Mouse (Mus musculus): ENCODE data around the gene Pigc. TPM values are rescaled to one million over a fixed set of nuclear protein-coding genes. Genes with fewer than 3 reads are reported as not detected.
A peak's percentile ranks its signal among the peaks of the same experiment; 100 is the strongest.

Gene Pigc
- polyA plus RNA-seq, 1 experiment from 2014 or later, result 46.7 TPM

DNA sequence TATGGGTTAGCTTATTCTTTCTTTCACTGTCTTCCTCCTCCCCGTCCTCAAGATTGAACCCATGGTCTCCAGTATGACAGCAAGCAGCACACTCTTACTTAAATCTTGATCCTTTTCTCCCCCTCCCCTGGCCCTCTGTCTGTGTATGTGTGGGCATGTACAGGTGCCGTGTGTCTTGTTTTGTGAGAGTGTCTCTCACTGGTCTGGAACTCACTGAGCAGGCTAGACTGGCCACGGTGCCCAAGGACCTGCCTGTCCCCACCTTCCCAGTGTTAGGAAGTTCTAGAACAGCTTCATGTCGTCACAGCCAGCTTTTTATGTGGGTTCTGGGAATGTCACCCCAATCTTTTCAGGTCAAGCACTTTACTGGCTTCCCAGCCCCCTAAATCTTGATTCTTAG is 36.7 kb upstream of the Pigc start:
- no peak for ATAC-seq (ENCODE audit: low FRiP score, low TSS enrichment)
- no peaks in the 10 kb centered on the region for H3K4me1 ChIP-seq (ENCODE audit: insufficient read depth, low read length)
- 83% methylated on average over 4 of the region's 4 CpGs for WGBS

DNA sequence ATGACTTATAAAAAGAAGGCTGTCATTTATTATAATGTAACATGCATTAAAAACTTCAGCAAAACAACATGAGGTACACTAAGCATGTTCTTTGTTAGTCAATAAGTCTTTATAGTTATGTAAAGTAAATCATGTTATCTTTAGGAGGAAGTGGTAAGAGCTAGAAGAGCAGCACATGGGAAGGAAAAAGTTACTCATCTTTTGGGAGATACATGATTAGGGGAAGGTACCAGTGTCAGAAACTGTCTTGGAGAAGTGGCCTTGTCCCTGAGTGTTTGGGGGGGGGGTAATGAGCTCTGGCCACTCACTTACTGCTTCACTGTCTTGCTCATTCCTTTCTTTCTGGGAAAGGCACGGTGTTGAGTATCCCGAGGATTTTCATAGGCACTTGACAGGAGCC is 26.9 kb upstream of the Pigc start:
- Histone ChIP-seq H3K27ac (ENCODE audit: low read length) (no peak overlapping the region), H3K36me3 (ENCODE audit: insufficient read depth, low read length) (no peaks in the 10 kb centered on the region), H3K4me3 (ENCODE audit: low read length) (no peak overlapping the region), H3K9ac (replicated peaks; ENCODE audit: low read length) (no peak overlapping the region), H3K4me2 (replicated peaks; ENCODE audit: low read depth, low read length) (no peak overlapping the region), H3K4me1 (ENCODE audit: insufficient read depth, low read length) (no peaks in the 10 kb centered on the region), H3K27me3 (ENCODE audit: insufficient read depth, low read length) (no peaks in the 10 kb centered on the region), H3K9me3 (ENCODE audit: low read length) (no peaks in the 10 kb centered on the region)
- 89% methylated on average over 2 of the region's 2 CpGs for WGBS
- ATAC-seq (ENCODE audit: low FRiP score, low TSS enrichment), result no peak

More for the DNA sequence above, 36.7 kb upstream of the Pigc start:
- H3K27me3 ChIP-seq (ENCODE audit: insufficient read depth, low read length), result no peaks in the 10 kb centered on the region
- H3K9me3 ChIP-seq (ENCODE audit: low read length), result no peaks in the 10 kb centered on the region
- no peaks in the 10 kb centered on the region for H3K36me3 ChIP-seq (ENCODE audit: insufficient read depth, low read length)
- no peak overlapping the region for H3K4me2 ChIP-seq (replicated peaks; ENCODE audit: low read depth, low read length)
- H3K27ac ChIP-seq (ENCODE audit: low read length), result no peak overlapping the region
- no peak overlapping the region for H3K4me3 ChIP-seq (ENCODE audit: low read length)
- no peak overlapping the region for H3K9ac ChIP-seq (replicated peaks; ENCODE audit: low read length)

DNA sequence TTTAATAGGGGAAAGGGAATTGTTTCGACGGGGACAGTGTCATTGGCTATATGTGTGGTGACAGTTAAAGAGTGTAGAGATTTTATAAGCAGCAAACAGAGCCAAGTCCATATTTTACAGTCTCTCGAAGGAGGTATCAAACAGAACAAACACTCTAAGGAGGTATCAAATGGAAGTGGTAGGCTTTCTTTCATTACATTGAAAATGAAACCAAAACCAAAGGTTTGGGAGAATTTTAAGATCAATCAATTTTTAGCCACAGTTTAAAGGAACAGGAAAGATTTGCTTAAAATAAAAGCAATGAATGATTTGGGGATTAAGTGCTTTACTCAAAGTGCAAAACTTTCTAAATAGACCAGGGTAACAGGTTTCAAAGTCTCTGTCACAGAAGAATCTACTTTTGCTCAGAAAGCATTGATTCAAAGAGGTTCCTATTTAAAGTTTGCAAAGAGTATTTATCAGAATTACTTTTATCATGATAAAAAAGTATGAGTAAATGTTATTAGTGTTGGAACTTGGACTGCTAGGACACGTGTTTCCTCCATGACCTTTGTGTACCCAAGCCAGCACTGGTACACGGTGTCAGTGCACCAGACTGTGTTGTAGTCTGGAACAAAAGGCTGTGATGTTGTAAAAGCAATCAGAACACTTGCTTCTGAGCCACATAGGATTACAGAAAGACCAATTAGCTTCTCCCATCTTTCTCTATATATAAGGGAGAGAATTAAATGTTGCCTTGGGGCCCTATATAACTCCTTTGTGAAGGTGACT is 17.8 kb upstream of the Pigc start:
- no peak overlapping the region for H3K9ac ChIP-seq (replicated peaks; ENCODE audit: low read length)
- 66% methylated on average over 5 of the region's 5 CpGs for WGBS
- no peak overlapping the region for H3K27ac ChIP-seq (ENCODE audit: low read length)
- no peak overlapping the region for H3K4me3 ChIP-seq (ENCODE audit: low read length)
- no peaks in the 10 kb centered on the region for H3K36me3 ChIP-seq (ENCODE audit: insufficient read depth, low read length)
- H3K27me3 ChIP-seq (ENCODE audit: insufficient read depth, low read length), result no peaks in the 10 kb centered on the region
- no peaks in the 10 kb centered on the region; the same call in 1 of the 2 replicates for H3K4me1 ChIP-seq (ENCODE audit: insufficient read depth, low read length)
- no peak overlapping the region for H3K4me2 ChIP-seq (replicated peaks; ENCODE audit: low read depth, low read length)
- H3K9me3 ChIP-seq (ENCODE audit: low read length), result no peaks in the 10 kb centered on the region
- no peak for ATAC-seq (ENCODE audit: low FRiP score, low TSS enrichment)

DNA sequence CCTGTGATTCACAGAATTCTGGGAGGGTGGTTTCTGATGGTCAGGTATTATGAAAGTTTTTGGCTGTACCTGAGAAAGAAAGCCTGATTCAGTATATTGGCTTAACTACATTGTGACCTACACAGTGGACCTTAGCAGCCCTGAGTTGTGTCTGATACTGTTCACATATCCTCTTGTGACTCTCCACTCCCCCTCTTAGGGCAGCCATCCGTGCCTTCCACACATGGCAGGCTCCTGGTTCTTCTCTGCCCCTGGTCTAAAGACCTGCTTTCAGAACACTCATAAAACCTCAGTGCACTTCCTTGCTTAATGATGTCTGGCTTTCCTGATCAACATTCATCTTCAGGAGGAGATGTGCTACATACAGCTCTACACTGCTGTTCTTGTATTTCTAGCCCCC is 16.4 kb upstream of the Pigc start:
- H3K27me3 ChIP-seq (ENCODE audit: insufficient read depth, low read length), result no peaks in the 10 kb centered on the region
- peak; percentile 93 for ATAC-seq (ENCODE audit: low FRiP score, low TSS enrichment)
- no peaks in the 10 kb centered on the region for H3K9me3 ChIP-seq (ENCODE audit: low read length)
- no peak overlapping the region for H3K4me2 ChIP-seq (replicated peaks; ENCODE audit: low read depth, low read length)
- no peak overlapping the region for H3K4me3 ChIP-seq (ENCODE audit: low read length)
- no peaks in the 10 kb centered on the region; the same call in 1 of the 2 replicates for H3K4me1 ChIP-seq (ENCODE audit: insufficient read depth, low read length)
- 23% methylated on average over 1 of the region's 1 CpGs for WGBS
- peak overlapping the region; percentile 56 for H3K27ac ChIP-seq (ENCODE audit: low read length)
- no peaks in the 10 kb centered on the region for H3K36me3 ChIP-seq (ENCODE audit: insufficient read depth, low read length)
- H3K9ac ChIP-seq (replicated peaks; ENCODE audit: low read length), result no peak overlapping the region

DNA sequence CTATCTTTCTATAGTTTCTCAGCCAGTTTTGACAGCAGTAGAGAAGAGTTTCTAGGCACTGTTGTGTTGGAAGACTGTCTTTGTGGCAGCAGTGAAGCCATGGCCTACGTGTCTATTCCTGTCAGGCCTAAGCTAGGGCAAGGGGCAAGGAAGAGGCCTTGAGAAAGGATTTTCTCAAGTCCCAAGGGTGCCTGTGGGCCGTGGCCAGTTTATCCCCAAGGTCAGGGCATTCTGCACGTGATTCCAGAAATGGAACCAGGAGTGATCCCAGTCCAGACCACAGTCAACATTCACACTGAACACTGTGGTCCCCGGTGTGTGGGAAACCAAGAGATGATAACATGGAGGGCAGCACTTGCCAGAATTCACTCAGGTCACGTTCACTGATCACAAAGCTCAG is 13.1 kb upstream of the Pigc start:
- ATAC-seq (ENCODE audit: low FRiP score, low TSS enrichment), result no peak

DNA sequence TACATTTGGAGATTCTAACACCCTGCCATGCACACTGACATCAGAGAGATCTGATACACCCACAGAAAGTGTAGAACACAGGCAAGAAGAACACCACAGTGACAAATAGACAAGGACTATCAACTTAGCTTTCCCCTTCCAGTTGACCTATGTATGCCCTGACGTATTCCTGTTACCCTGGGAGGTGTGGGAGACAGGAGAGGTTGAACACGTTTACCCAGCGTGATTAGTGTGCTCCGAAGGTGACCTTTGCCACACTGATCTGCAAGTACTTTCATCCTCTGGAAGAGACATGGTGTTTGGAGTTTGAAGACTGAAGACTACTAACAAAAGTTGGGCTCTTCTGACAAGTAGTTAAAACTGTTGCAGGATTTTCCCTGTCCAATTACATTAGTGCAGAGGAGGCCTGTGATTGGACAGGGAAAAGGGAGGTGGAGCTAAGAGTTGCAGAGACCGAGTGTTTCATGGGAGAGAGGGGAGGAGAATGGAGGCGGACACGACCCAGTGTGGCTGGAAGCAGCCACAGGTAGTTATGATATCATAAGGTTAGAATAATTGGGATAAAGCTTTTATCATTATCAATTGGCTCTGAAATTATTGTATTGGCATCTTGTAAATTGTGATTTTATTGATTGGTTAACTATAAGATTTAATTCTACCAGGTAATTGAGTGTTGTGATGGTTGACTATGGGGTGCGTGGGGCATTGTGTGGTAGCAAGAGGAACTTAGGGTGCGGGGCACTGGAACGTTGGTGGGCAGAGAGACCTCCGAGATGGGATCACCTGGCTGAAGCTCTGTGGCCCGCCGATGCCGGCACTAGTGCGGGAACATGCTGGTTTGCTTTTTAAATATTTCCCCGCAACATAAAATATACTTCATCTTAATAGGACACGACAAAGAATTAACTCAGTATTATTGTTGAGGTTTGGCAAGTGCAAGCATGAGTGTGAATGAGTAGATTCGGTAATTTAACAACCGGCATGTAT is 10.7 kb upstream of the Pigc start:
- Histone ChIP-seq H3K27me3 (ENCODE audit: insufficient read depth, low read length) (no peaks in the 10 kb centered on the region), H3K4me2 (replicated peaks; ENCODE audit: low read depth, low read length) (no peak overlapping the region), H3K9ac (replicated peaks; ENCODE audit: low read length) (no peak overlapping the region), H3K27ac (ENCODE audit: low read length) (no peak overlapping the region), H3K4me3 (ENCODE audit: low read length) (no peak overlapping the region), H3K36me3 (ENCODE audit: insufficient read depth, low read length) (no peaks in the 10 kb centered on the region), H3K9me3 (ENCODE audit: low read length) (no peaks in the 10 kb centered on the region), H3K4me1 (ENCODE audit: insufficient read depth, low read length) (no peaks in the 10 kb centered on the region; the same call in 1 of the 2 replicates)
- no peak for ATAC-seq (ENCODE audit: low FRiP score, low TSS enrichment)
- WGBS, result 74% methylated on average over 19 of the region's 19 CpGs

More for the DNA sequence above, 13.1 kb upstream of the Pigc start:
- H3K9me3 ChIP-seq (ENCODE audit: low read length), result no peaks in the 10 kb centered on the region
- no peak overlapping the region for H3K4me3 ChIP-seq (ENCODE audit: low read length)
- H3K27ac ChIP-seq (ENCODE audit: low read length), result no peak overlapping the region
- no peaks in the 10 kb centered on the region for H3K36me3 ChIP-seq (ENCODE audit: insufficient read depth, low read length)
- H3K27me3 ChIP-seq (ENCODE audit: insufficient read depth, low read length), result no peaks in the 10 kb centered on the region
- H3K9ac ChIP-seq (replicated peaks; ENCODE audit: low read length), result no peak overlapping the region
- no peaks in the 10 kb centered on the region; the same call in 1 of the 2 replicates for H3K4me1 ChIP-seq (ENCODE audit: insufficient read depth, low read length)
- no peak overlapping the region for H3K4me2 ChIP-seq (replicated peaks; ENCODE audit: low read depth, low read length)
- 72% methylated on average over 5 of the region's 5 CpGs for WGBS

DNA sequence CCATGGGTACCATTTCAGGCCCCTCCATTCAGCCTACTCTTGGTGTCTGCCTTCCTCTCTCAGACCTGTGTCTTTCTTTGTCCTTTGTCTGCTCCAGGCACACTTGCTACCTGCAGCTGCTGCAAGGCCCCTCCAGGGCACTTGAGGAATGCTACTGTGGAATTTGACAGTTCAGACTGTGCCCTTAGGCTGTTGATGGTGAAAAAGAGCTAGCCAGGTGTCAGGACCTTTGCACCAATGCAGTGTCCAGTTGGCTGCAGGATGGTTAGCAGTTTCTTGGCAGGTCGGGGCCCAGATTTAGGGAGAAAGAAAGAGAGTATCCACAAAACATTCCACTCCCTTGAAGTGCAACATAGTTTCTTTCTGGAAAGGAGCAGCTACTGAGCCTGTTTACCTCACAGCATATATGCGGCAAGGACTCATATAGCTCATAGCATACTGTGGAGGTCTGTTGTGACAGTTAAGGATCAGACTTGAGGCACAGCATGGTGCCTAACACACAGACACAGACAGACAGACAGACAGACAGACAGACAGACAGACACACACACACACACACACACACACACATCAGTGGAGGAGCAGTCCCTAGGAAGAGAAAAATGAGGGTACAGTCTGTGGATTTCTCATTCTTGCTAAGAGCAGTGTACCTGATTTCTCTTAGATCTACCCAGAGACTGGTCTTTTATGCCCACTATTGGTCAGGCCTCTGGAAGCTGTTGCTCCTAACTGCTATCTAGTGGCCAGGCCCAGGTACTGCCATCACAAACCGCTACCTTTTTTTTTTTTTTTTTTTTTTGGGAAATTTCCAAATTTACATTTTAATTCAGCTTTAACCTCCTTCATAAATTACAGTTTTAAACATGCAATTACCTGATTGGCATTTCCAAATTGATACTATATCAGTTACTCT is 6.3 kb upstream of the Pigc start:
- Histone ChIP-seq H3K4me1 (ENCODE audit: insufficient read depth, low read length) (no peaks in the 10 kb centered on the region), H3K4me2 (replicated peaks; ENCODE audit: low read depth, low read length) (no peak overlapping the region), H3K36me3 (ENCODE audit: insufficient read depth, low read length) (no peaks in the 10 kb centered on the region), H3K27me3 (ENCODE audit: insufficient read depth, low read length) (no peaks in the 10 kb centered on the region), H3K4me3 (ENCODE audit: low read length) (no peak overlapping the region), H3K9me3 (ENCODE audit: low read length) (no peaks in the 10 kb centered on the region), H3K9ac (replicated peaks; ENCODE audit: low read length) (no peak overlapping the region), H3K27ac (ENCODE audit: low read length) (no peak overlapping the region)
- peak; percentile 78; the same call in 1 of the 2 replicates for ATAC-seq (ENCODE audit: low FRiP score, low TSS enrichment)
- WGBS, result 50% methylated on average over 3 of the region's 3 CpGs

DNA sequence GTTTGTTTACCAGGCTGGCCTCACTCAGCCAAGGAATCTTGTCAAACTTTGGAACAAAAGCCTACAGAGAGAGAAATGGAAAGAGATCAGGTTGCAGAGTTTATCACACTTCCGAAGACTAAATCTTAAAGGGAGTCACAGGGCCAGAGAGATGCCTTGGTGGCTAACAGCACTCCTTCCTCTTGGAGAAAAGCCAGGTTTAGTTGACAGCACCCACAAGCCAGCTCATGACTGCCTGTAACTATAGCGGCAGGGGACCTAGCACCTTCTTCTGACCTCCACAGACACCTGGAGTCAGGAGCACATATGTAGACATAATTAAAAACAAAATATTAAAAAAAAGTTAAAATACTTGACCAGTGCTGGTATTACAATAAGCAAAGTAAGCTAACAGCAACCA is 1.1 kb upstream of the Pigc start:
- peaks cover 19% of the 10 kb centered on the region for H3K4me1 ChIP-seq (ENCODE audit: insufficient read depth, low read length)
- no peak overlapping the region for H3K4me3 ChIP-seq (ENCODE audit: low read length)
- peaks cover 8% of the 10 kb centered on the region; the same call in 1 of the 2 replicates for H3K36me3 ChIP-seq (ENCODE audit: insufficient read depth, low read length)
- no peaks in the 10 kb centered on the region for H3K27me3 ChIP-seq (ENCODE audit: insufficient read depth, low read length)
- ATAC-seq (ENCODE audit: low FRiP score, low TSS enrichment), result no peak
- no peak overlapping the region for H3K4me2 ChIP-seq (replicated peaks; ENCODE audit: low read depth, low read length)
- no peak overlapping the region for H3K9ac ChIP-seq (replicated peaks; ENCODE audit: low read length)
- no peak overlapping the region for H3K27ac ChIP-seq (ENCODE audit: low read length)
- H3K9me3 ChIP-seq (ENCODE audit: low read length), result no peaks in the 10 kb centered on the region
- 59% methylated on average over 2 of the region's 2 CpGs for WGBS

DNA sequence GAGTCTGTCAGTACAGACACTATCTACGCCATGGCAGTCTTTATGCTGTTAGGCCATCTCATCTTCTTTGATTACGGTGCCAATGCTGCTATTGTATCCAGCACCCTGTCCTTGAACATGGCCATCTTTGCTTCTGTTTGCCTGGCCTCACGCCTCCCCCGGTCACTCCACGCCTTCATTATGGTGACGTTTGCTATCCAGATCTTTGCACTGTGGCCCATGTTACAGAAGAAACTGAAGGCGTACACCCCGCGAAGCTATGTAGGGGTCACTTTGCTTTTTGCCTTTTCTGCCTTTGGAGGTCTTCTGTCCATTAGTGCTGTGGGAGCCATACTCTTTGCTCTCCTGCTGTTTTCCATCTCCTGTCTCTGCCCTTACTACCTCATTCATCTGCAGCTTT is 1.9 kb downstream of the Pigc start:
- Histone ChIP-seq H3K27me3 (ENCODE audit: insufficient read depth, low read length) (no peaks in the 10 kb centered on the region), H3K4me1 (ENCODE audit: insufficient read depth, low read length) (peaks cover 41% of the 10 kb centered on the region), H3K36me3 (ENCODE audit: insufficient read depth, low read length) (peaks cover 8% of the 10 kb centered on the region; the same call in 1 of the 2 replicates), H3K27ac (ENCODE audit: low read length) (no peak overlapping the region), H3K4me2 (replicated peaks; ENCODE audit: low read depth, low read length) (no peak overlapping the region), H3K9ac (replicated peaks; ENCODE audit: low read length) (no peak overlapping the region), H3K9me3 (ENCODE audit: low read length) (no peaks in the 10 kb centered on the region), H3K4me3 (ENCODE audit: low read length) (no peak overlapping the region)
- WGBS, result 96% methylated on average over 9 of the region's 9 CpGs
- ATAC-seq (ENCODE audit: low FRiP score, low TSS enrichment), result no peak
